Mouse (Mus musculus): ENCODE data around the gene Gsdma3.
A peak's percentile ranks its signal among the peaks of the same experiment; 100 is the strongest.
"Not testable (repeated sequence)": the region's sequence is repeated elsewhere in the genome, so short reads cannot be mapped to it uniquely, and the experiment has no call there.

Gene Gsdma3

GRCm38 (mm10) chr11:98671857-98672256 is 45.7 kb downstream of the Gsdma3 start:
- DNase-seq: no peak

GRCm38 (mm10) chr11:98672482-98672881 is 46.3 kb downstream of the Gsdma3 start:
- no peak for DNase-seq

GRCm38 (mm10) chr11:98673136-98673535 is 47.0 kb downstream of the Gsdma3 start:
- DNase-seq: peak; percentile 56 to 69

GRCm38 (mm10) chr11:98675829-98676363 is 49.7 kb downstream of the Gsdma3 start:
- no peak for DNase-seq

GRCm38 (mm10) chr11:98680023-98680422 is 53.9 kb downstream of the Gsdma3 start:
- DNase-seq: no peak

GRCm38 (mm10) chr11:98680595-98680994 is 54.4 kb downstream of the Gsdma3 start:
- DNase-seq: not testable (repeated sequence)

GRCm38 (mm10) chr11:98681186-98681585 is 55.0 kb downstream of the Gsdma3 start:
- peak in 1 of 2 experiments; percentile 3 for DNase-seq

- peak; percentile 97 to 99 for DNase-seq
Measured at GRCm38 (mm10) chr11:98681786-98682745, 55.9 kb downstream of the Gsdma3 start, which contains the start of gene Psmd3. Gene Psmd3 (plus strand): TSS chr11:98682554.

- no peak for DNase-seq
Measured at GRCm38 (mm10) chr11:98682811-98683210, 56.7 kb downstream of the Gsdma3 start.

GRCm38 (mm10) chr11:98685642-98686041 is 59.5 kb downstream of the Gsdma3 start:
- peak in 1 of 2 experiments; percentile 4 for DNase-seq

- DNase-seq: no peak
Measured at GRCm38 (mm10) chr11:98686976-98687375, 60.8 kb downstream of the Gsdma3 start.
